Mouse (Mus musculus) liver, postnatal 0 days (tissue): ENCODE measurements around the gene Gns.

Source experiments
- CTCF ChIP-seq: sonication (generic); IDR thresholded peaks from 2 replicates; pipeline ENCODE4 v1.5.1; 2016; ENCODE audit warnings: antibody characterized with exemption, low read depth
- EP300 ChIP-seq: IDR thresholded peaks from 2 replicates; pipeline ENCODE4 v1.6.1; 2016; ENCODE audit warnings: antibody characterized with exemption, low read depth, mild to moderate bottlenecking

GRCm38 (mm10) chr10:121368783-121369465 lies 4.0 kb downstream of the Gns start:
- no peak for TF ChIP-seq CTCF
- TF ChIP-seq EP300 = no peak
